Mouse (Mus musculus) Muller cell, postnatal 12 days (primary cell): ENCODE measurements around the gene Nipa1.

Experiments
- DNase-seq: peaks from one replicate; pipeline ENCODE4 v3.0.0-alpha.2; 2015; ENCODE audit errors: inconsistent ontology term

The Nipa1 gene

DNA sequence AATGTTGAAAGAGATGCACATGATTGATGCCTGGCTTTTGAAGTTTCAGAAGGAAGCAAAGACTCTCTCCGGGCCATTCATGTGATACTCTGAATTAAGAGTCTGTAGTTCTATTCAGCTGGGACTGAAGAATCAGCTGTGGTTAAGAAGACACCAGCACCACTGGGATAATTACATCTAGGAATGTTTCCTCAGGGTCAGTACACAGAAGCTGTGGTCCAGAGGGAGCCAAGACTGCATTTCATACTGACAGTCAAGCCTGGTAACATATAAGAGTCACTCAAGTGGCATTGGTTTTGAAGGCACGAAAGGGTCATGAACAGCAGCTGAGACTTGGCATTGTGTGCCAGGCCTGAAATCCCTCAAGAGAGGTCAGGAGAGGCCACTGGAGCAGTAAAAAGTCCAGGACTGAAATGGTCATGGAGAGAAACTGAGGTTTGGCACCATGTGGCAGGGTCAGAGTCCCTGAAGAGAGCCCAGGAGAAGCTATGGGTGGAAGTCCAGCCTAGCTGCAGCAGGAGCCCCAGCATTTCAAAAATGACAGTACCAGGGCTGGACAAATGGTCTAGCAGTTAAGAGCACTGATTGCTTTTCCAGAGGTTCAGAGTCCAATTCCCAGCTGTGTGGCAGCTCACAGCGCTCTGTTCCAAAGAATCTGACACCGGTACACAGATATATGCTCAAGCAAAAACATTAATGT lies 9.3 kb downstream of the Nipa1 start:
- peak; percentile 71 for DNase-seq

DNA sequence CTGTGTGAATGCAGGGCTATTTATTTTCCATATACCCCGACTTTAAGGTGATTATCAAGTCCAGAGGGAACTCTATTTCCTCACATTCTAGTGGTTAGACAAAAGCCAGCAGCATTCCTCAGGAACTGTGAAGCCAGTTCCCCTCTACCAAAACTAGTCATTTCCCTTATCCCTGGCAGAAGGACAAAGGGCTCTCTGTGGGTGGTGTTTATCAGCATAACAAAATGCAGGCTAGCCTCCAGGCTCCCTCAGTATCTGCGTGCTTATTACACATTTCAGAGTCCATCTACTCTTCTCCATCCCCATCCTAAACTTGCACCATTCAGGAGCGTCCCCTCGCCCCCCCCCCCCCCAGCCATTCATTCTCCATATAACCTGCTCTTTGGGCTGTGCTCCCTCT lies 20.8 kb downstream of the Nipa1 start:
- DNase-seq = peak; percentile 62

DNA sequence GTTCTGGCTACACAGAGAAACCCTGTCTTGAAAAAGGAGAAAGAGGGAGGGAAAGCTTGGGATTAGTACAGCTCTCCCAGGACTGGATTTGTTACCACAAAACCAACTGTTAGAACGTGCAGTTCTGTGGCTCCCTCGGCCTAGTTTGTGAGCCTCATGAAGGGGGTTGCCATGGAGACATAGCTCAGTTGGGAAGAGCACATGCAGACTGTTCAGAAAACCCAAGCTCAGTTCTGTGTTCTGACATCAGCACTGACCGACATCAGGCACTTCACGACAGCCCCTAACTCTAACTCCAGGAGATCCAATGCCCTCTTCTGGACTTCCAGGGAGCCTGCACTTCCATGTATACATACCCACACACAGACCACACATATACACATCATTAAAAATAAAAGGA lies 24.7 kb downstream of the Nipa1 start:
- DNase-seq = no peak

DNA sequence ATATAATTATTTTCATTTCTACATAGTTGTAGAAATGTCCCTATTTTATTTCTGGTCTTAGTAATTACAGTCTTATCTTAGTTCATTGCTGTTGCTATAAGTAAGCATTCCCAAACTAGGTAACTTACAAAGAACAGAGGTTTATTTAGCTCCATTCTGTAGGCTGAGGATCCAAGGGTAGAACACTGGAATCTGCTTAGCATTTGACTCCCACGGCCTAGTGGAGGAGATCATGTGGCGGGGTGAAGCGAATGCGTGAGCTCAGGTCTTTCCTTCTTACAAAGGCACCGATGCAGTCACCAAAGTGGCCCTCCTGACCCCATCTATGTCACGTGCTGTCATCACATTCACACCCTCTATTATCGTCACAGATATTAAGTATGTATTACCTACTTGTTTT lies 27.9 kb downstream of the Nipa1 start:
- no peak for DNase-seq

DNA sequence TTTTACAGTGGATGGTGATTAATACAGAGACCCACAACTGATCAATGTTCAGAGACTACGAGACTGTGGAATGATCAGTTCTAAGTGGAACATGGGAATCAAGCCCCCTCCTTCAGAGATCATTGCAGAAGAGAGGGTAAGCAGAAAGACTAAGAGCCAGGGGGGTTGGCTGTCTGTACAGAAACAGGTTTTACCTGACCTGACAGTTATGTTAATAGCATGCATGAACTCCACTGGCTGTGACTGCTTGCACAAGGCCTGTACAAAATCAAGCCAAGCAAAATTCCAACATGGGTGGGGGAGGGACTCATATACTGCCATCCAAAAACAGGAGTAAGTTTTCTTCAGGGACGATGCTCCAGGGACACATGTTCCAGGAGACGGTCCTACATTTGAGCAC lies 28.6 kb downstream of the Nipa1 start:
- DNase-seq = no peak

DNA sequence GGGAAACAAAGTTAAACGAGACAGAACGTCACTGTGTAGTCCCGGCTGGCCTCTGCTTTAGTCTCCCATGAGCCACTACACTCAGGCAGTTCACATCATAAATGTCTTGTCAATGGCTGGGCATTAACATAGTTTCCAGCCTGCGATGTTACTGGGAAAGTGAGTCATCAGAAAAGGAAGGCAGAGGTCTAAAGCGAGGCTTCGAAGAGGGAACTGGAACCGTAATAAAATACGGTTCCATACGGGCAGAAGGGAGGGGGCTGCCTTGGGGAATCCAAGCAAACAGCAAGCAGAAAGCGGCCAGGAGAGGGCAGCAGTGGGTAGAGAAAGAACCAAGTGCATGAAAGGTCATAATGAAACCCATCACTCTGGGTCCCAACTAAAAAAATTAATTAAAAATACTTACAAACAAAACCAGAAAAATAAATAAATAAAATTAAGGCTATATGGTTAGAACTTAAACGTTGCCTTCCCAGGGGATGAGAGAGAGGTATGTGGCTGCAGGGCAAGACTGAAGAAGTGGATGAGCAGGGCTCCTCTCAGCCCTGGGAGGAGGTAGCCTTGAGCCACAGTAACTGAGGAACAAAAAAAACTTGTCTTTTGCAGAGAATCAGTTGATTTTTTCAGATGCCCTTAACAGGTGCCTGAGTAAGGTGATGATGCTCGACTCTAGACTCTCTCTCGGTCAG lies 33.1 kb downstream of the Nipa1 start:
- DNase-seq = peak; percentile 48

DNA sequence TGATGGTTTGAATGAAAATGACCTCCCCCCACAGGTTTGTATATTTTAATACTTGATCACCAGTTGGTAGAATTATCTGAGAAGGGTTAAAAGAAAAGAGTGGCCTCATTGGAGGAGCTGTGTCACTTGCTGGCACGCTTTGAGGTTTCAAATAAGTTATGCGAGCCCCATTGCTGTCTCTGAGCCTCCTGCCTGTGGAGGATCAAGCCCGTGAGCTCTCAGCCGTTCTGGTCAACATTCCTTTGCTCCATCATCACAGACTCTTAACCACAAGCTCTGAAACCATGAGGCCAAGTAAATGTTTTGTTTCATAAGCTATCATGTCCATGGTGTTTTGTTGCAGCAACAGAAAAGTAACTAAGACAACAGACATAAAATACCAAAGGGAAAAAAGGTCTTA lies 35.0 kb downstream of the Nipa1 start:
- DNase-seq = peak; percentile 32

DNA sequence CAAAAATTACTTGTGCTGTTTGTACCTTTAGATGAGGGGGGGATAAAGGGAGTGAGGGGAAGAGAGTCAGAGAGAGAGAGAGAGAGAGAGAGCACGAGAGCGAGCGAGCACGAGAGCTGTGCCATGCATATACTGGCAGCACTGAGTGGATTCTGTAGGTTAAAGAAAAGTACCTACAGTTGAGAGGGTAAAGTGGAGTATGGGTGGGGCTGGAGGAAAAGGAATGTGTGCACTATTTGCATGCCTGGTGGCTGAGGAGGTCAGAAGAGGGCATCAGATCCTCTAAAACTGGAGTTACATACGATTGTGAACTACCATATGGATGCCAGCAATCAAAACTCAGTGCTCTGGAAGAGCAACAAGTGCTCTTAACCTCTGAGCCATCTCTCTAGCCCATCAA lies 36.6 kb downstream of the Nipa1 start:
- no peak for DNase-seq

DNA sequence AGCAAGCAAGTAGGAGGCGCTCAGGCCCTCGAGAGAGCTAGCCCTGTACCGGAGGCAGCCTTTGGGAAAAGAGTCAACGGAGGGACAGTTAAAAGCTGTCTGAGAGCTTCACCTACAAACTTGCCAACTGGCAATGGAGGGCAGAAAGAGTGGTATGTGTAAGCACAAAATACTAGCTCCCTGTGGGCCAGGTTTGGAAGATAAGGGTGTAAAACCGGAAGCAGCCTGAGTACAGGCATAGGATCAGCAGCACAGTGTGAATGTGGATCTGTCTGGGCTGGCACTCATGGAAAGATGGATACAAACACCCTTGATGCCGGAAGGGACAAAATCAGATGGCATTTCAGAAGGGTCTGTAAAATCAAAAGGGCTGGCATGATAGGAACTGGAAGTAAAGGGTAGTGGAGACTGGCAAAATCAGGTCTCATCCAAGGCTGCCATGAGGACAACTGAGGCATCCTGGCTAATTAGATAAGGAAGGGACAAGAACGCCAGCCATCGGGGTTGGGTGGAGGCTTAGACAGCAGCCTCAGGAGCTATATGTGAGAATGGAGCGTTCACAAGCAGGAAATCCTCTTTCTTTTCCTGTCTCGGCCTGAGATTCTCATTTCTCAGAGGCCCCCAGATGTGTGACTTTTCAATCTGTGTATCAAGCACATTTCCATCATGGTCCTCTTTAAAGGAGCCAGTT lies 37.6 kb downstream of the Nipa1 start:
- no peak for DNase-seq

DNA sequence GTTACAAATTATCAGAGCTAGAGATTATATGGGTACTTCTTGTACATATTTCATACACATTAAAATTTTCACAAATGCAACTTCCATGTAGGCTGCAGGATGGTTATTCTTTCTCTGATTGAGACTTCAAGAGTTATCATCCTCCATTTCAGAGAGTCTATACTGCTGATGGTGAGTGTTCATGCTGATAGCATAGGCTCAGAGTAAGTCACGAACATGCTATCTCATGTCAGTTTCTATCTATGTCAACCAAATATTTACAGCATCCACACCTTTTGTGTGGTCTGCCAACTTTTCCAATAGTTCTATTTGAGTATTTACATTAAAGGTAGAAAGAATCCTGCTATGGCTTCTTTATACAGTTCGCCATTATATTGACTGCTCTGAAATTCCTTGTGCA lies 38.2 kb downstream of the Nipa1 start:
- no peak for DNase-seq

DNA sequence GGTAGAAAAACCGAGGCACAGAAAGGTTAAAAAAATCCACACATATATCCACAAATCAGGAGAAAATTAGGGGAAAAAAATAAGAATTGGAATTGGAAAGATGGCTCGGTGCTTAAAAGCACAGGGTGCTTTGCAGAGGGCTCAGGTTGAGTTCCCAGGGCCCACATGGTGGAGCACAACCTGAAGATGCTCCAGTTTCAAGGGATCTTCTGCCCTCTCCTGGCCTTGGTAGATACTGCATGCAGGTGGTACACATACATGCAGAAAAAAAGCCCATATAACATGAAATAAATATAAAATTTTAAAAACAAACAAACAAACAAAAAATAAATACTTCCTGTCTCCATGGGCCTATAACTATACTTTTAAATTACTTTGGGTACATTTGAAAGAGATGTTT lies 45.3 kb downstream of the Nipa1 start:
- DNase-seq = no peak

DNA sequence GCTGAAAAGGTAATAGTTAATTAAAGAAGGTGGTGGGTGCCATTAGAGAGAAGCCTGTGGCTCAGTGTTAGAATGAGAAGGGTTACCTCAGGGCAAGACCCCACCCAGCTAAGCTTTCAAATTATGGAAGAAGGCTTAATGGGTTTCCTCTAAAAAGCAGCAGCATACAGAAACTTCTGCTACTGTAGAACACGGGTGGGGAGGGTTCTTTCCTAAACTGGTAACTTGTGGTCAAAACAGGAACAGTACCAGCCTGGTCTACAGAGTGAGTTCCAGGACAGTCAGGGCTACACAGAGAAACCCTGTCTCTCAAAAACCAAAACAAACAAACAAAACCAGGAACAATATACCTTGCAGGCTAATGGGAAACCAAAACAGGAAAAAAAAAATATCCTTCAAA lies 50.3 kb downstream of the Nipa1 start:
- DNase-seq = no peak

DNA sequence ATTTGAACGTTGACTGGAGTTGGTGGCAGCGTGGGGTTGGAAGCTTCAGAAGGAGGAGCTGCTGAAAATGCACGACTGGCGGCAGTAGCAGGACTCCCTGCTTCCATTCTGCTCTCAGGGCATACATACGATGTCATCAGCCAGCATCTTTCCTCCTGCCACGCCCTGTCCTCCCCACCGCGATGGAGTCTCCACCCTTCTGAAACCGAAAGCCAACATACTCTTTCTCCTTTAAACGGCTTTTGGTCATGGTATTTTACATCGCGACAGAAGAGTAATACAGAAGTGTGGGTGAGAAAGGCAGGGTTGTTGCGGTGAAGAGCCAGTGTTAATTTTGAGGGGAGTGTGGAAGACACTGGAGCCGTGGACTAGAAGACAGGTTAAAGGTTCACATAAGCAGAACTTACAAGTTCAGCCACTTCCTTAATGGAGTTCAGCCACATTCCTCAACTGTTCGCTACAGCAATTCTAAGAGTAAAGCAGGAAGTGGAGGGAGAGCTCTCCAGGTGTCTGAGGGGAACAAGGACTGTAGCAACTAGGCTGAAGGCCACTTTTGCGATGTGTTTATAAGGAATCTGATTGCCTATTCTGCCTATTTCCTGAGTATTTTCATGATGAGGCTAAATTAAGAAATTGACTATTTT lies 51.4 kb downstream of the Nipa1 start:
- DNase-seq = peak; percentile 31

DNA sequence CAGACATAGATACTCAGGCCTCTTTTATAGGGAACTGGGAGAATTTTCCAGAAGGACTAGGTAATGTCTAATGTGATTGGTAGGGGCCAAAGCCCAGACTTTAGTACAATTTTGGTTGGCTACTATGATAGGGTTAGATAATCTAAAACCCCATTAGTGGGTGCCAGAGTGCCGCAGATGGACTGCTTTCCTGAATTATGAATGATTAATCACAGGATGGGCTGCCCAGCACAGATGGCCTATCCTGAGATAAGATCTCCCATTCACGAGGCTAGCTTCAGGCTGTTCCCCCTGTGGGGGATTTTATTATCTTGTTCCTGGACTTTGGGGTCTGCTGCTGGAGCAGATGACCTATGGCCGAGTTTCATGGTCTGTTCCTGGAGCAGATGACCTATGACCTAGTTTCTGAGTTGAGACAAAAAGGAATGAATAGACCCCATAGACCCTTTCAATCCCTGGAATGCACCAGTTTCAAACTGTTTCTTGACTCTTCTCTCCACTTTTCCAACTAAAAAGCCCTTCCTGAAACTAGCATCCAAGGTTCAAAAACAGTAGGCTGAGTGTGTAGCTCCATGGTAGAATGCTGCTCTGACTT lies 52.8 kb downstream of the Nipa1 start:
- no peak for DNase-seq

DNA sequence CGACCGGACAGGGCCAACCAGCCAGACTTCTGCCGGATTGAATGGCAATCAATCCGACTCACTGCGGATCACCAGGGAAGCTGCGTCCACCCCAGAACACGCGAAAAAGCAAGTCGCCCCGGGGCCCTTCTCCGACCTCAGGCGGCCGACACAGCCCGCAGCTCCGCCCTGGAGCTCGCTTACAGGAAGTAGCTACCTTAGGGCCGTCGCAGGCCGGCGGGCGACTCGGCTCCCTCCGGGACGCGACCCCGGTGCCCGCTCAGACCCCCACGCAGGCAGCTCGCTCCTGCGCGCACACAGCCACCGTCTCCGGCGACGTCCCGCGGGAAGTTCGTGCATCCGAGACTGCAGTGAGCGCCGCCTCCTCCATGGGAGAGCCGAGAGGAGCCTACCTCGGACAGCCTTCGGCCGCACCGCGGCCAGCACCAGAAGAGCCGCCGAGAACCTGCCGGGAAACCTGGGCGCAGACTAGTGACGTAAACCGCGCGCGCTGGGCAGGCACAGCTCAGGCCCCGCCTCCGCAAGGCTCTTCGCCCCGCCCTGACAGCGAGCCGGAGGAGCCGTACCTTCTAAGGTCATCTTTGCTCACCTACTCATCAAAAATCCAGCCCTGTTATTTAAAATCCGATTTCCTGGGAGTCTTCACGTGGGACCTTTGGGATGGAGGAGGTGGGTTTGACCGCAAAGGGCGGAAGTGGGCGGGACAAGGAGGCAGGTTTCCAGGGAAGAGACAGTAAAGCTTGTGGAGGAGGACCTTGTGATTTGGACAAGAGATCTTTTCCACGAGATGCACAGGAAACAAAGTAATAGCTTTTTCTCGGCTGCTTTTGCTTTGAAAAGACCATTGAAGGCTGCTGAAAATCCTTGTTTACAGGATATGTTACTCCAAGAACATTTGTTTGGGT lies 57.5 kb downstream of the Nipa1 start, which contains the start of gene Nipa2:
Gene Nipa2 (minus strand): TSS at position 473 of the 905 bp plus-strand sequence.
- DNase-seq = peak; percentile 94

DNA sequence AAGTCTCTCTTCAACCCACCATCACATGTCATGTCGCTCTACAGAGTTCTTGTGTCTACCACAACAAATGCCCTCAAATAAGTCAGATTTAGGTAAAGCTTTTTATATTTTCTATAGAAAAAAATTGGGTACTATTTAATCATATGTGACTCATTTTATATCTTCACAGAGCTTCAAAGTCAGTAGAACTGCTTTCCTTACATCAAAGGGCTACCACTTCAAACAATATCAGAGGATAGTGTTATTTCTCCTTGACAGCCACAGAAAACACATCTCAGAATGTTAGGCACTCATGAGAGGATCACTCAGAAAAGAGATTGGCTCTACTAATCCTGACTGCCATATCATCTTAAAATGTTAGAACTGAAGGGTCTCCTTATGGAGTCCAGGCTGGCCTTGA lies 59.2 kb downstream of the Nipa1 start:
- DNase-seq = no peak

DNA sequence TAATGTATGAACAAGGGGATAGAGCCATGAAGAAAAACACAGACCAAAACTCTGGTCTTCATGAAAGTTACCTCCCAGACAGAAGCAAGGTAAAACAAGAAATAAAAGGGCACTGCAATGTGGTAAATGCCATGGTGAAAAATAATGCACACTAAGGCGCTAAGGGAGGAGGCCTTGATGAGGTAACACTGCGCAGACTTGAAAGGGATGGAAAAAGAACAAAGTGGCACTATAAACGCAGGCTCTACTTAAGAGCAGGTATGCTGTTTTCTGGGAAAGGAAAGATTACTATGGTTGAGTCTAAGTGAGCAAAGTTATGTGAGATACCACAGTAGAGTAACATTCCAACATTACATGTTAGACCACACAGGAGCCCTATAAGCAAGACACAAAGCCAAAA lies 60.0 kb downstream of the Nipa1 start:
- DNase-seq = no peak

DNA sequence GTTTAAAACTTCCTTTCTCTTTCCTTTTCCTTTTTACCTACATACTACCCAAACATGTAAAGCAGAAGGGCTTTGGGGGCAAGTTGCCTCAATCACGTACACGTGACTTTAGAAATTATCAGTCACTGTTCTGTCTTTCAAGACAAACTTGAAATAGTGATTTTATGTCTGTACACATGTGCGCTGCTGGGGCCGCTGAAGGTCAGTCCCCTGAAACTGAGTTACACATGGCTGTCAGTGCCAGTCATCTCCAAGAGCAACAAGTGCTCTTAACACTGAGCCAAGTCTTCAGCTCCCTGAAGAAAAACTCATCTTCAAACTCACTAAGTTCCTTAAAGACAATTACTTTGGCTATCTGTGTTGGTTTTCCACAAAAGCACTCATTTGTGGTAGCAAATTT lies 61.8 kb downstream of the Nipa1 start:
- no peak for DNase-seq

DNA sequence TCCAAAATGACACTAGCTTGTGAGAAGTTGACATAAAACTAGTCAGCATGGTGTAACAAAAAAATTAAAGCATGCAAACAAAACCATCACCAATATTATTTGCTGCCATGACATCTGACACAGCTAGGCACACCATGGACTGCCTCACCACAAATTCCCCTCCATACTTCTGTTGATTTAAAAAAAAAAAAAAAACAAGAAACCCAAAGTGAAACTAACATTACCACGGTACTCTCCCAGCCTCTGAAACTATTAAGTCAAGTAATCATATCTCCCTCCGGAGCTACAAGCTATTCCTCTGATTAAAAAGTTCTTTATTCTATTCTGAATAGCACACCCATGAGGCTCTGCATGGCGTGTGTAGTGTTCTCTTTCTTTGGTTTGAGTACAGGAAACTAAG lies 62.6 kb downstream of the Nipa1 start:
- no peak for DNase-seq

DNA sequence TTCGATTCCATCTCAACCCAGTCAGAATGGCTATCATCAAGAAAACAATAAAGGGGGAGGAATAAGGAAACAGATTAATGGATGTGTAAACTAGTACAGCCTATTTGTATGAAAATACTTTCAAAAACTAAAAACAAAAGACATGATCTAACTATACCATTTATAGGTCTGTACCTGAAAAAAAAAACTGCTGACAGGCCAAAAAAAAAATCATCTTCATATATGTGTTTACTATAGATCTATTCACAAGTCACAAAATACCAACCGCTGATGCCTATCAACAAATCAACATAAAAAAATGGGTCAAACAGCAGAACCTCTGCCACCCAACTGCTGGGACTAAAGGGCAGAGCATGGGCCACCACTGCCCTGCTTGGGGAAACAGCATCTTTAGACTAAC lies 63.7 kb downstream of the Nipa1 start:
- DNase-seq = no peak

DNA sequence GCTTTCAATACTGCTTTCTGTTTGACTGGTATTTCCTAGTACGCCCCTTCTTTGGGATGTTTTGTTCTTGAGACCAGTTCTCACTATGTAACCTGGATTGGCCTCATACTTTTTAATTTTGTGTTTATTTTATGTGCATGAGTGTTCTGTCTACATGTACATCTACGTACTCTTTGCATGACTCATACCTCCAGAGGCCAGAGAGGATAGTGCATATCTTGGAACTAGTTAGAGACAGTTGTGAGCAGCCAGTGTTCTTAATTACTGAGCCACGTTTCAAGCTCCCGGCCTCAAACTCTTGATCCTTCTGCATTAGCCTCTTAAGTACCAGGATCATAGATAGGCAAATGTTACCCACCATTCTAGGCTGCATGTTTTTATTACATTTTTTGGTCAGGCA lies 81.4 kb downstream of the Nipa1 start:
- no peak for DNase-seq
